Comparison of ENCODE assay signal across 21 mouse cellular contexts in the genomic region with DNA sequence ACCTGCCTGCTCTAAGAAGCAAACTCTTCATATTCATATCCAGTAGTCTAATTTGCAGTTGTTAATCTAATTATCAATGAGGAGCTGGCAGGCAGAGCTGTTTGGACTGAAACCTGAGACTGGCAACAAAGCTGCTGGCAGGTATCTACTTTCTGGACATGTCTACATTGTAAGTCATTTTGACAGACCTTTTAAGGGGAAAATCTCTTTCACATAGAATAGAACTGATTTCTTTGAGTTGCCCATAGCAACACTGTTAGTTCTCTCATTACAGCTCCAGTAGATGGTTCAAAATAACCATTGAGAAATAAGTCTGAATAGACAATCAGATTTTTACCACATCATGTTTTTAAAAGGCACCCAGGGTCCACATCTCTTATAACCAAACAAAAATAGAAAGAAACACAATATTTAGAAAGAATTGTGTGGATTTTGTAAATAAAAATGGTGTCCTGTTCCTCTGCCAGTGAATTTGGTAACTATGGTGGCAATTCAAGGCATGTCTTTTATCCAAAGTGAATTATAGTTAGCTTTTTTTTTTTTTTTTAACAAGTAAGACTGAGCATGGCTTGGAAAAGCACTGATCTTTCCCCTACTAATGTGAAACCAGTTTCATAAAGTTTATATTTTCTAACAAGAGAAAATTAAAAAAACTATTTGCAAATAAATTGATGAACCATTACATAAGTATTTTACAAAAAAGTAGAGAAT.
A peak's percentile ranks its signal among the peaks of the same experiment; 100 is the strongest.
DNase-seq lines count a peak whose midpoint lies in the region; ATAC-seq and TF ChIP-seq lines count a peak whose summit lies in the region.
"Had no signal": no experiment of that assay in that cellular context is flagged by ENCODE, and none has a peak within 500 bp of the region (broad histone marks: within the 10 kb centered on the region; RNA-seq: fewer than 3 reads in every experiment).

No protein-coding gene starts in this region.

- DNase-seq in forebrain, embryonic 10.5 days (ENCODE audit: extremely low spot score, low spot score): no peak
- DNase-seq in heart, postnatal 4 days: no peak
- DNase-seq: adrenal gland, postnatal 36 days; cerebellum, adult 18-20 months; cerebellum, postnatal 25 days; kidney, adult 8-10 months; kidney, postnatal 25 days; left cerebral cortex, postnatal 4 days; liver; lung, postnatal 10 days; right cerebral cortex, postnatal 25 days; thymus, postnatal 36 days had no signal

- no peak for TF ChIP-seq CTCF in intestine, postnatal 0 days (IDR thresholded peaks at IDR 0.05; ENCODE audit: low read depth)

- ATAC-seq in forebrain, embryonic 12.5 days (ENCODE audit: low FRiP score): peak; percentile 74; the same call in 1 of the 2 replicates
- 0 out of 2 replicates have a peak, but pooled peaks have one; percentile 39 for ATAC-seq in midbrain, embryonic 16.5 days
- ATAC-seq in midbrain, embryonic 15.5 days (replicated peaks): no peak
- peak; percentile 64; the same call in 1 of the 2 replicates for ATAC-seq in forebrain, embryonic 16.5 days
- ATAC-seq in intestine, postnatal 0 days: no peak

- no peak overlapping the region for H3K4me2 ChIP-seq in forebrain, embryonic 12.5 days
- no peak overlapping the region for H3K4me2 ChIP-seq in midbrain, embryonic 16.5 days (ENCODE audit: low read length)
- H3K4me2 ChIP-seq in midbrain, embryonic 15.5 days: no peak overlapping the region
- no peak overlapping the region for H3K4me2 ChIP-seq in forebrain, embryonic 16.5 days (ENCODE audit: low read length)
- no peak overlapping the region for H3K4me2 ChIP-seq in intestine, postnatal 0 days (replicated peaks; ENCODE audit: low read depth)
- H3K4me2 ChIP-seq: embryonic facial prominence, embryonic 13.5 days had no signal

- no peak overlapping the region for H3K4me3 ChIP-seq in forebrain, embryonic 12.5 days (replicated peaks)
- H3K4me3 ChIP-seq in forebrain, embryonic 10.5 days: no peak overlapping the region
- H3K4me3 ChIP-seq in midbrain, embryonic 16.5 days (ENCODE audit: low read depth, low read length): no peak overlapping the region
- H3K4me3 ChIP-seq in midbrain, embryonic 15.5 days: no peak overlapping the region
- no peak overlapping the region for H3K4me3 ChIP-seq in forebrain, embryonic 16.5 days (replicated peaks; ENCODE audit: low read length)
- no peak overlapping the region for H3K4me3 ChIP-seq in intestine, postnatal 0 days (ENCODE audit: low read depth, low read length)
- H3K4me3 ChIP-seq: embryonic facial prominence, embryonic 13.5 days; heart, embryonic 10.5 days; left cerebral cortex, adult 2 months had no signal

- no peaks in the 10 kb centered on the region for H3K27me3 ChIP-seq in forebrain, embryonic 12.5 days
- no peaks in the 10 kb centered on the region for H3K27me3 ChIP-seq in forebrain, embryonic 10.5 days (ENCODE audit: poor library complexity, severe bottlenecking)
- no peaks in the 10 kb centered on the region for H3K27me3 ChIP-seq in midbrain, embryonic 16.5 days (ENCODE audit: control insufficient read depth, insufficient read depth, low read depth, low read length)
- no peaks in the 10 kb centered on the region for H3K27me3 ChIP-seq in midbrain, embryonic 15.5 days (replicated peaks)
- no peaks in the 10 kb centered on the region for H3K27me3 ChIP-seq in forebrain, embryonic 16.5 days (replicated peaks; ENCODE audit: control insufficient read depth, insufficient read depth, low read length)
- no peaks in the 10 kb centered on the region for H3K27me3 ChIP-seq in intestine, postnatal 0 days (replicated peaks; ENCODE audit: control insufficient read depth, insufficient read depth, low read length)
- H3K27me3 ChIP-seq: CH12.LX; embryonic facial prominence, embryonic 13.5 days had no signal

- H3K36me3 ChIP-seq in forebrain, embryonic 12.5 days (replicated peaks): no peaks in the 10 kb centered on the region
- no peaks in the 10 kb centered on the region for H3K36me3 ChIP-seq in forebrain, embryonic 10.5 days (replicated peaks)
- no peaks in the 10 kb centered on the region for H3K36me3 ChIP-seq in midbrain, embryonic 16.5 days (ENCODE audit: control insufficient read depth, insufficient read depth, low read length)
- H3K36me3 ChIP-seq in midbrain, embryonic 15.5 days (replicated peaks): no peaks in the 10 kb centered on the region
- no peaks in the 10 kb centered on the region for H3K36me3 ChIP-seq in forebrain, embryonic 16.5 days (ENCODE audit: control insufficient read depth, insufficient read depth)
- H3K36me3 ChIP-seq in intestine, postnatal 0 days (ENCODE audit: control insufficient read depth, insufficient read depth): no peaks in the 10 kb centered on the region
- H3K36me3 ChIP-seq: embryonic facial prominence, embryonic 13.5 days; heart, embryonic 10.5 days had no signal

- no peak overlapping the region for H3K9ac ChIP-seq in forebrain, embryonic 12.5 days
- no peak overlapping the region for H3K9ac ChIP-seq in midbrain, embryonic 16.5 days (ENCODE audit: low read depth, low read length)
- H3K9ac ChIP-seq in midbrain, embryonic 15.5 days: no peak overlapping the region
- H3K9ac ChIP-seq in forebrain, embryonic 16.5 days (replicated peaks; ENCODE audit: low read depth, low read length): no peak overlapping the region
- H3K9ac ChIP-seq in intestine, postnatal 0 days (ENCODE audit: low read depth, low read length): no peak overlapping the region
- H3K9ac ChIP-seq: embryonic facial prominence, embryonic 13.5 days had no signal

- H3K4me1 ChIP-seq in forebrain, embryonic 12.5 days: no peaks in the 10 kb centered on the region
- H3K4me1 ChIP-seq in forebrain, embryonic 10.5 days: no peaks in the 10 kb centered on the region
- H3K4me1 ChIP-seq in midbrain, embryonic 16.5 days (ENCODE audit: control insufficient read depth, insufficient read depth, low read length): no peaks in the 10 kb centered on the region
- H3K4me1 ChIP-seq in midbrain, embryonic 15.5 days: no peaks in the 10 kb centered on the region
- H3K4me1 ChIP-seq in forebrain, embryonic 16.5 days (replicated peaks; ENCODE audit: control insufficient read depth, insufficient read depth, low read length): no peaks in the 10 kb centered on the region
- H3K4me1 ChIP-seq in intestine, postnatal 0 days (replicated peaks; ENCODE audit: control insufficient read depth, insufficient read depth, low read length): no peaks in the 10 kb centered on the region
- H3K4me1 ChIP-seq: embryonic facial prominence, embryonic 13.5 days; heart, embryonic 10.5 days had no signal

- H3K27ac ChIP-seq in forebrain, embryonic 12.5 days: no peak overlapping the region
- H3K27ac ChIP-seq in forebrain, embryonic 10.5 days: no peak overlapping the region
- H3K27ac ChIP-seq in midbrain, embryonic 16.5 days (ENCODE audit: low read length): no peak overlapping the region
- no peak overlapping the region for H3K27ac ChIP-seq in midbrain, embryonic 15.5 days
- no peak overlapping the region for H3K27ac ChIP-seq in forebrain, embryonic 16.5 days (ENCODE audit: low read length)
- H3K27ac ChIP-seq in intestine, postnatal 0 days (ENCODE audit: low read depth, low read length): no peak overlapping the region
- H3K27ac ChIP-seq: embryonic facial prominence, embryonic 13.5 days; heart, embryonic 10.5 days; left cerebral cortex, adult 2 months had no signal

- H3K9me3 ChIP-seq in forebrain, embryonic 12.5 days: no peaks in the 10 kb centered on the region
- H3K9me3 ChIP-seq in forebrain, embryonic 10.5 days: no peaks in the 10 kb centered on the region
- H3K9me3 ChIP-seq in midbrain, embryonic 16.5 days (replicated peaks; ENCODE audit: control insufficient read depth, low read length, poor library complexity, severe bottlenecking): no peaks in the 10 kb centered on the region
- H3K9me3 ChIP-seq in midbrain, embryonic 15.5 days: no peaks in the 10 kb centered on the region
- no peaks in the 10 kb centered on the region for H3K9me3 ChIP-seq in forebrain, embryonic 16.5 days (ENCODE audit: control insufficient read depth, low read length)
- no peaks in the 10 kb centered on the region for H3K9me3 ChIP-seq in intestine, postnatal 0 days (ENCODE audit: control insufficient read depth)
- H3K9me3 ChIP-seq: embryonic facial prominence, embryonic 13.5 days; heart, embryonic 10.5 days had no signal

Comparison
In these comparisons a context has a peak if more than half of its experiments do, and no peak if none do; other contexts are left out.
1. ATAC-seq: peak in forebrain, embryonic 12.5 days (single experiment), midbrain, embryonic 16.5 days (single experiment) and forebrain, embryonic 16.5 days (single experiment); none in midbrain, embryonic 15.5 days (single experiment) and intestine, postnatal 0 days (single experiment).